Mouse (Mus musculus): ENCODE results near the gene B3gntl1.

Gene B3gntl1

DNA sequence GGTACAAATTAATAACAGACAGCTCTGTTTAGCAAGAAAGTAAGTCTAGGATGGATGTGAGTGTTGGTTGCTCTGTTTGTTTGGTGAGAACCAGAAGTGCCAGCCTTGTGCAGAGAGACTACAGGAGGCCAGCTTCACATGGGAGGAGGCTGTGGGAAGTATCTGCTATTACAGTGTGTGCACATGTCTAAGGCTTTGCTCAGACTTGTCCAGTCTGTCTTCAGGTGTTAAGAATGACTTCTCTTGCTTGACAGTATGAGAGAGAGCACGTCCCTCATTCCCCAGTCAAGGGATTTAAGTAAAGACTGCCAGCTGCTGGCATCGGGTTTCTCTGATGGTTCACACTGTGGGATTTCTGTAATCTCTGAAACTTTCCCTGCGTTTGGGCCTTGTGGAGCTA is 71.5 kb downstream of the B3gntl1 start:
- in situ Hi-C loops (cut with MboI; ENCODE audit: low pct_unique_long_range_greater_than_20kb in 1 of 2, low sequenced_read_pairs in 2 of 2, unreplicated experiment in 1 of 2), result no loop called here

DNA sequence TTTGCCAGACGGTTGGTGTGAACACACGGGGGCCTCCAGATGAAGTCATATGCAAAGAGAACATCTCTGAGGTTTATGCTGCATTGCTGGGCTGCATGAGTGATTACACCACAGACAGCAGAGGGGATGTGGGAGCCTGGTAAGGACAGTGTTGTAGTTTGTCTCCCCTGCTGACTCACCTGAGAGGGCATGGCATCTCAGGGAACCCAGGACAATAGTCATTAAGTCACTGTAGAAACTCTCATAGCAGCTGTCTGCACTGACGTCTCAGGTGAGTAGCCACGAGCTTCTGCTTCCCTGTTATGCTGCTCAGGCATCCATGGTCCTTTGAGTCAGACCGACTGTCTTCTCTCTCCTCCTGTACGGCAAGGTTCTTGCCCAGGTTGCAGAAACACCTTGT is 75.7 kb downstream of the B3gntl1 start:
- in situ Hi-C loops (cut with MboI; ENCODE audit: low pct_unique_long_range_greater_than_20kb in 1 of 2, low sequenced_read_pairs in 2 of 2, unreplicated experiment in 1 of 2), result no loop called here

DNA sequence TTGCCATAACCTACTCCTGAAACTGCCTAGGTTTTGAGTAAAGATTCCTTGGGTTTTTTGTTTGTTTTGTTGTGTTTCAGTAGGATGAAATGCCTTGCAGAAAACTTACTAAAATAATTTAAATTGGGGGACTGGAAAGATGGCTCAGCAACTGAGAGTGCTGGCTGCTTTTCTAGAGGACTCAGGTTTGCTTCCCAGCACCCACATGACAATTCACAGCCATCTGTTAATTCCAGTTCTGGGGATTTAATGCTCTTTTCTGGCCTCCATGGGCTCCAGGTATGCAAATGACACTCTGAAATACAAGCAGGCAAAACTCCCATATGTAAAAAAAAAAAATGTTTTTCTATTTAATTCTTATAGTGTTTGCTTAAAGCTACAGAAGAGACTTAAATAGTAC is 91.1 kb downstream of the B3gntl1 start:
- in situ Hi-C loops (cut with MboI; ENCODE audit: low pct_unique_long_range_greater_than_20kb in 1 of 2, low sequenced_read_pairs in 2 of 2, unreplicated experiment in 1 of 2), result no loop called here
